Mouse (Mus musculus) ES-Bruce4 (cell line): ENCODE measurements around the gene 5730522E02Rik.

ENCODE experiments used
- CTCF ChIP-seq: IDR thresholded peaks from one replicate; pipeline ENCODE4 v1.8.1; 2011; ENCODE audit warnings: low read depth, low read length
- EP300 ChIP-seq: IDR thresholded peaks from 2 replicates; pipeline ENCODE4 v1.6.1; 2011; ENCODE audit warnings: low read depth, low read length; ENCODE audit not compliant: insufficient read depth

- TF ChIP-seq CTCF (no peak), EP300 (no peak)
Measured at GRCm38 (mm10) chr11:25855794-25856193, 354.8 kb downstream of the 5730522E02Rik start.
